Mouse (Mus musculus) mature B cell (primary cell): Measurements from ENCODE around the gene Gli1.
"Not testable (repeated sequence)": the region's sequence is repeated elsewhere in the genome, so short reads cannot be mapped to it uniquely, and the experiment has no call there.

ENCODE experiments used
- in situ Hi-C: fragments of 300-500 bp; cut with MboI; formaldehyde crosslinking; loops from 2 replicates; pipeline ENCODE4 v1.14.3; 2019

The Gli1 gene

GRCm38 (mm10) chr10:127322178-127322577, 19.6 kb downstream of the Gli1 start:
- in situ Hi-C loops: no loop called here

- in situ Hi-C loops: no loop called here
Measured at GRCm38 (mm10) chr10:127321621-127322020, 20.2 kb downstream of the Gli1 start, which contains the start of gene Arhgap9. Gene Arhgap9 (plus strand): TSS chr10:127321964.

GRCm38 (mm10) chr10:127319969-127320368, 21.8 kb downstream of the Gli1 start:
- in situ Hi-C loops: no loop called here

GRCm38 (mm10) chr10:127318009-127318408, 23.8 kb downstream of the Gli1 start:
- in situ Hi-C loops: no loop called here

GRCm38 (mm10) chr10:127317277-127317676, 24.5 kb downstream of the Gli1 start:
- in situ Hi-C loops: no loop called here

- in situ Hi-C loops: not testable (repeated sequence)
Measured at GRCm38 (mm10) chr10:127314950-127315349, 26.8 kb downstream of the Gli1 start.

GRCm38 (mm10) chr10:127313516-127313915, 28.3 kb downstream of the Gli1 start:
- in situ Hi-C loops: not testable (repeated sequence)

- in situ Hi-C loops: no loop called here
Measured at GRCm38 (mm10) chr10:127312858-127313257, 28.9 kb downstream of the Gli1 start.

- in situ Hi-C loops: no loop called here
Measured at GRCm38 (mm10) chr10:127312356-127312676, 29.5 kb downstream of the Gli1 start.

- in situ Hi-C loops: no loop called here
Measured at GRCm38 (mm10) chr10:127311476-127312355, 30.1 kb downstream of the Gli1 start, which contains the start of gene Mars. Gene Mars (minus strand): TSS chr10:127311786.

GRCm38 (mm10) chr10:127310523-127311475, 31.0 kb downstream of the Gli1 start:
- in situ Hi-C loops: no loop called here

- in situ Hi-C loops: not testable (repeated sequence)
Measured at GRCm38 (mm10) chr10:127309167-127309566, 32.6 kb downstream of the Gli1 start.

GRCm38 (mm10) chr10:127303136-127303535, 38.6 kb downstream of the Gli1 start:
- in situ Hi-C loops: no loop called here

- in situ Hi-C loops: no loop called here
Measured at GRCm38 (mm10) chr10:127300361-127300760, 41.4 kb downstream of the Gli1 start.

GRCm38 (mm10) chr10:127297015-127297871, 44.5 kb downstream of the Gli1 start:
- in situ Hi-C loops: no loop called here

- in situ Hi-C loops: no loop called here
Measured at GRCm38 (mm10) chr10:127295986-127296794, 45.6 kb downstream of the Gli1 start.

- in situ Hi-C loops: no loop called here
Measured at GRCm38 (mm10) chr10:127294895-127295510, 46.8 kb downstream of the Gli1 start.

- in situ Hi-C loops: no loop called here
Measured at GRCm38 (mm10) chr10:127293590-127294113, 48.1 kb downstream of the Gli1 start.

GRCm38 (mm10) chr10:127292987-127293538, 48.7 kb downstream of the Gli1 start:
- in situ Hi-C loops: no loop called here
